Mouse (Mus musculus): ENCODE measurements at regions not wholly inside any gene's neighbourhood (a gene's known extent, or its start where the extent isn't known, plus 50 kb on each side); places are given as distances from the start of the nearest gene placed in this dataset.
A peak's percentile ranks its signal among the peaks of the same experiment; 100 is the strongest.

- DNase-seq (ENCODE audit: low spot score in 2 of 2), result no peak
Measured at GRCm38 (mm10) chr4:135034406-135034805, 86.0 kb upstream of the Runx3 start.

GRCm38 (mm10) chr4:135036764-135037163, 83.7 kb upstream of the Runx3 start:
- DNase-seq (ENCODE audit: low spot score in 2 of 2), result no peak

- DNase-seq (ENCODE audit: low spot score in 2 of 2), result no peak
Measured at GRCm38 (mm10) chr4:135039234-135039633, 81.2 kb upstream of the Runx3 start.

- no peak for DNase-seq (ENCODE audit: low spot score in 2 of 2)
Measured at GRCm38 (mm10) chr4:135041921-135042320, 78.5 kb upstream of the Runx3 start.

GRCm38 (mm10) chr4:135042501-135042900, 78.0 kb upstream of the Runx3 start:
- no peak for DNase-seq (ENCODE audit: low spot score in 2 of 2)

GRCm38 (mm10) chr4:135045054-135045453, 75.4 kb upstream of the Runx3 start:
- DNase-seq (ENCODE audit: low spot score in 2 of 2), result no peak

- no peak for DNase-seq (ENCODE audit: low spot score in 2 of 2)
Measured at GRCm38 (mm10) chr4:135046619-135047018, 73.8 kb upstream of the Runx3 start.

- no peak for DNase-seq (ENCODE audit: low spot score in 2 of 2)
Measured at GRCm38 (mm10) chr4:135047251-135047650, 73.2 kb upstream of the Runx3 start.

GRCm38 (mm10) chr4:135047771-135048170, 72.7 kb upstream of the Runx3 start:
- peak; percentile 59 to 73 for DNase-seq (ENCODE audit: low spot score in 2 of 2)

- no peak for DNase-seq (ENCODE audit: low spot score in 2 of 2)
Measured at GRCm38 (mm10) chr4:135049924-135050323, 70.5 kb upstream of the Runx3 start.

GRCm38 (mm10) chr4:135051466-135051865, 69.0 kb upstream of the Runx3 start:
- DNase-seq (ENCODE audit: low spot score in 2 of 2), result no peak

- DNase-seq (ENCODE audit: low spot score in 2 of 2), result no peak
Measured at GRCm38 (mm10) chr4:135053585-135053984, 66.9 kb upstream of the Runx3 start.

- no peak for DNase-seq (ENCODE audit: low spot score in 2 of 2)
Measured at GRCm38 (mm10) chr4:135054353-135054752, 66.1 kb upstream of the Runx3 start.

- DNase-seq (ENCODE audit: low spot score in 2 of 2), result no peak
Measured at GRCm38 (mm10) chr4:135056371-135056770, 64.1 kb upstream of the Runx3 start.

GRCm38 (mm10) chr4:135057286-135057685, 63.2 kb upstream of the Runx3 start:
- DNase-seq (ENCODE audit: low spot score in 2 of 2), result no peak

GRCm38 (mm10) chr4:135058895-135059294, 61.6 kb upstream of the Runx3 start:
- DNase-seq (ENCODE audit: low spot score in 2 of 2), result no peak

- no peak for DNase-seq (ENCODE audit: low spot score in 2 of 2)
Measured at GRCm38 (mm10) chr4:135061030-135061743, 59.3 kb upstream of the Runx3 start.

GRCm38 (mm10) chr4:135066766-135067479, 53.5 kb upstream of the Runx3 start:
- peak; percentile 75 to 90 for DNase-seq (ENCODE audit: low spot score in 2 of 2)

- no peak for DNase-seq (ENCODE audit: low spot score in 2 of 2)
Measured at GRCm38 (mm10) chr4:135067805-135068204, 52.6 kb upstream of the Runx3 start.

- DNase-seq (ENCODE audit: low spot score in 2 of 2), result no peak
Measured at GRCm38 (mm10) chr4:135069818-135070217, 50.6 kb upstream of the Runx3 start.
